Mouse (Mus musculus) brain, embryonic 14.5 days (tissue): ENCODE data around the gene Usp32. TPM values are rescaled to one million over a fixed set of nuclear protein-coding genes. Genes with fewer than 3 reads are reported as not detected.

Experiments used
- DNase-seq: peaks from one replicate; pipeline ENCODE4 v3.0.0-alpha.2; 2011; ENCODE audit warnings: low read depth
- CTCF ChIP-seq: fragments of 200-500 bp; IDR thresholded peaks from 2 replicates; pipeline ENCODE4 v1.5.1; 2012; ENCODE audit warnings: inconsistent platforms, mild to moderate bottlenecking, moderate library complexity, borderline replicate concordance; ENCODE audit not compliant: insufficient read depth, insufficient read length; ENCODE audit errors: extremely low read depth
- POLR2A ChIP-seq: fragments of 200-500 bp; IDR thresholded peaks from 2 replicates; pipeline ENCODE4 v1.6.1; 2012; ENCODE audit warnings: mild to moderate bottlenecking, inconsistent platforms, borderline replicate concordance; ENCODE audit not compliant: poor library complexity, insufficient read depth, insufficient read length, severe bottlenecking; ENCODE audit errors: extremely low read depth
- polyA plus RNA-seq: library from polyadenylated mRNA; depleted of rRNA; stranded (reverse); fragments of >200 nt; gene quantifications from 2 replicates; pipeline ENCODE4 v1.2.3, GENCODE M21; 2012; rRNA removed

Gene Usp32
- 20.5 and 31.9 TPM in 2 replicates for polyA plus RNA-seq

- TF ChIP-seq POLR2A = peak; percentile 66; the same call in 1 of the 2 replicates
- peak; percentile 5; the same call in 1 of the 2 replicates for TF ChIP-seq CTCF
- DNase-seq = peak; percentile 99
Measured at GRCm38 (mm10) chr11:85139581-85140540, at the start of gene Usp32. Gene Usp32, minus strand, starts transcription at chr11:85140161.

DNA sequence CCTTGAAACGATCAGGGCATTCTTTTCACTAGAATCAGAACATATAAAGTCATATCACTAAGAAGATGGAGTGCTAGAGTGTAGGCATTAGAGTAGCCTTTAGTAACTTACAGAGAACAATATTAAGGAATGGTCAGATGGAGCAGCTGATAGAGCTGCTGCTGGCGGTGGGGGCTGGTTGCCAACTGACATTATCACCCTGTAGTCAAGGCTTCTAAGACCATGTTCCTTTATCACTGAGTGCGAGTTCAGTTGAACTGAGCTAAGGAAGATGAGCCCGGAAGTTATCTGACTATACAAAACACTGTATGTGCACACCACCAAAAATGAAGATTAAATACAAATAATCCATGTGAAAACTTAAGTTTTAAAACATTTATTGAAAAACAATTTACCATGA, 49.1 kb upstream of the Usp32 start:
- no peak for DNase-seq
- TF ChIP-seq CTCF = no peak
- no peak for TF ChIP-seq POLR2A

DNA sequence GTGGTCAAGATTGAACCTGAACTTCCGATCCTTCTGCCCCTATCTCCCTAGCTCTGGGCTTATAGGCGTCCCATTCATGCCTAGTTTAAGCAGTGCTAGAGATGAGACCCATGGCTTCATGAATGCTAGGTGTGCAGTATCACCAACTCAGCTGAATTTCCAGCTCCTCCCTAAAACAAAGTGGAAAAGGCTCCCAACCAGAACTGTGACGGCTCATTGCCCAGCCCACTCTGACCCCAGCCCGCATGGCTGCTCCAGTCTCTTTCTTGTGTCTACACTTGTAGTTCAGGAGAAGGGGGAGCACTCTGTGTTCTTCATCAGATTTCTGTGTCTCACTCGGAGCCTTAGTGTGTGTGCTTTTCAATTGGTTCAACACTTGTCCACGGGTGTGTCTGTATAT, 44.9 kb upstream of the Usp32 start:
- no peak for DNase-seq
- TF ChIP-seq POLR2A (no peak), CTCF (no peak)

- peak; percentile 39; the same call in 1 of the 2 replicates for TF ChIP-seq CTCF
- TF ChIP-seq POLR2A = no peak
Measured at GRCm38 (mm10) chr11:85184082-85184481, 44.1 kb upstream of the Usp32 start.

DNA sequence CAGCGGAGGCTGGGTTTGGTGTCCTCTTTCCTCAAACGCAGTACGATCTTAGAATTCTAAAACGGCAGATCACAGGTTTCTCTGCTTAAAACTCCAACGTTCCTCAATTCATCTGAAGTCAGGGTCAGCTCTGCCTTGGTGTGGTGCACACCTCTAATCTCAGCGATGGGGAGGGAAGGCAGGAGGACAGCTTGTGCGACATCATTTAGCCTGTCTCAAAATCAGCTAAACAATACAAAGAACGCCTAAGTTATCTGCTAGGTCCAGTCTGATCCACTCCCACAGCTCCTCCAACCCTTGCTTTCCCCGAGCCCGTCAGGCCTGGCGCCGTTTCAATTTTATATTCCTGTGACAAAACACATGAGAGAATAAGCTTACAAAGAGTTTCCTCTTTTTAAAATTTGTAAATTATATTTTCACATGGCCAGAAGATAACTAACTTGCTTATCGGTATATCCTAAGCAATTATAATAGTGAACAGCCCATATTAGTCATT, 43.4 kb upstream of the Usp32 start:
- DNase-seq = no peak
- TF ChIP-seq POLR2A (no peak), CTCF (no peak)

More at GRCm38 (mm10) chr11:85184082-85184481, 44.1 kb upstream of the Usp32 start:
- peak; percentile 47 for DNase-seq

DNA sequence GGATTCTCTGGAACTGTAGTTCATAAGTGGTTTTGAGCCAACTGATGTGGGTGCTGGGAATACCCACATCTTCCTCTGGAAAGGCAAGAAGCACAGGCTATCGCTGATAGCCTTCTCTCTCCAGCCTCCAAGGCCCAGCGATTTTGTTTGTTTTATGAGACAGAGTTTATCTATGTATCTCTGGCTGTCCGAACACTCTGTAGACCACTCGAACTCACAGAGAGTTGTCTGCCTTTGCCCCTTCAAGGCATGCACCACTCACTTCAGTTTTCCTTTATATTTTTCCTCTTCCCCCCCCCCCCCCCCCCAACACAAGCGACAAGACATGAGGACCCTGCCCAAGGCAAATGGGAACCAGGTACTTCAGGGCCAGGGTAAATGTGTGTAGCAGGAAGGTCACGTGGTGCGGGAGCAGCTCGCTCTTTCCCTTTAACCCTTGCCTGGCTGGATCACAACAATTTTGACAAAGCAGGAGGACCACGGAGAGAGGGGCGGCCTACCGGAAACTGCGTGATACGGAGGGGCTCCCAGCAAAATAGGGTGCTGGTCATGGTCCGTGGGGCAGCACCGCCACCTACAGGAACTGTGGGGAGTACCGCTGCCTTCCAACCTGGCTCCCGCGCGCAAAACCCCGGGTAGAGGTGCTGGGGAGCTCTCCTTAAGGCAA, 42.8 kb upstream of the Usp32 start:
- peak; percentile 85 for TF ChIP-seq CTCF
- no peak for TF ChIP-seq POLR2A
- peak; percentile 96 for DNase-seq

DNA sequence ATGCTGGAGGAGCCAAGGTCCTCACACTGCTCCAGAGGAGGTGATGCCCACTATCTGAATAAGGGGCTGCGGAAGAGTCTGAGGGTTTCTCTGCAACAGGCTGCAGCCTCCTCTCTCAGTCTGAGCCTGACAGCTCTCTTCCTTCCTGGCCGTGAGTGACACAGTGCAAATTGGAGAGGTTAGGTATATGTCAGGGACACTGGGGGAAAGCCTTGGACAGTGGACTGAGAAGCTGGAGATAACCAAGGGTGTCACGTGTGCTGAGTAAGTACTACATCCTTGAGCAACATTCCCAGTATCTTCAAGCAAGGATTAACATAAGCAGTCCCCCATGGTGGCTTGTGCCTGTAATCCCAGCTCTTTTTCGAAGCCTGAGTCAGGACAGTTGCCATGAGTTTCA, 38.5 kb upstream of the Usp32 start:
- no peak for DNase-seq
- TF ChIP-seq POLR2A = no peak
- TF ChIP-seq CTCF = no peak

DNA sequence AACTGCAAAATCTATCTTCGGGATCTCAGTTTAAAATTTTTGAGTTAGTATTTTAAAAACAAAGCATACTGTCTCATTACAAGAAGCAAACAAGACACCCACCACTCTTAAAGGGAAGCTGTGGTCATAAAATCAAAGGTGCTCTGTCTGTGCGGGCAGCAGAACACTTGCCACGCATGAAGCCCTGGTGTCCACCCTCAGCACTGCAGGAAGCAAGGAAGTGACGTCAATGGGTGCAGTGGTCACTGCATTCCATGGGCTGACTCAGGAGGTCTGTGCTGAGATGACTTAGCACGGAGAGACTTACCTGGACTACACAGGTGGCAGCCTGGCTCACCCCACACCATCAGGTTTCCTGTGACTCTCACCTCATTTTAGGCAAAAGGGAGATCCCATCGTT, 37.8 kb upstream of the Usp32 start:
- TF ChIP-seq CTCF (no peak), POLR2A (no peak)
- no peak for DNase-seq

GRCm38 (mm10) chr11:85175941-85176340, 36.0 kb upstream of the Usp32 start:
- no peak for TF ChIP-seq CTCF
- TF ChIP-seq POLR2A = no peak
- DNase-seq = no peak

DNA sequence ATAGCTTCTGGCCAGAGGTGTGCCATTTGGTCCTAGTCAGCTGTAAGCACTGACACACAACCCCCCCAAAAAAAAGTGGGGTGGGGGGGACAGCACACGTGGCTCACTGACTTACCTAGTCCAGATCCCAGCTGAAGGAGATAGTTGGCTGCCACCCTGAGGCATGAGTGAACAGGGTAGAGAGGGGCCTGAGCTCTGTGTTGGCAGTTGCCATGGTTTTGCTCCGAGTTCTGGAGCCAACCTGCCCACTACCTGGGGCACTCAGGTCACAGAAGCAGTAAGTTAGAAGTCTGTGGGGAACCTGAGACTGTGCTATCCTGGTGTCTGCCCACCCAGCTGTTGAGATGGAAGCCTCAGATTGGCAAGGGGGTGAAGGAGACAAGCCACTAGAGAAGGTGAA, 30.9 kb upstream of the Usp32 start:
- TF ChIP-seq POLR2A = no peak
- no peak for TF ChIP-seq CTCF
- no peak for DNase-seq

DNA sequence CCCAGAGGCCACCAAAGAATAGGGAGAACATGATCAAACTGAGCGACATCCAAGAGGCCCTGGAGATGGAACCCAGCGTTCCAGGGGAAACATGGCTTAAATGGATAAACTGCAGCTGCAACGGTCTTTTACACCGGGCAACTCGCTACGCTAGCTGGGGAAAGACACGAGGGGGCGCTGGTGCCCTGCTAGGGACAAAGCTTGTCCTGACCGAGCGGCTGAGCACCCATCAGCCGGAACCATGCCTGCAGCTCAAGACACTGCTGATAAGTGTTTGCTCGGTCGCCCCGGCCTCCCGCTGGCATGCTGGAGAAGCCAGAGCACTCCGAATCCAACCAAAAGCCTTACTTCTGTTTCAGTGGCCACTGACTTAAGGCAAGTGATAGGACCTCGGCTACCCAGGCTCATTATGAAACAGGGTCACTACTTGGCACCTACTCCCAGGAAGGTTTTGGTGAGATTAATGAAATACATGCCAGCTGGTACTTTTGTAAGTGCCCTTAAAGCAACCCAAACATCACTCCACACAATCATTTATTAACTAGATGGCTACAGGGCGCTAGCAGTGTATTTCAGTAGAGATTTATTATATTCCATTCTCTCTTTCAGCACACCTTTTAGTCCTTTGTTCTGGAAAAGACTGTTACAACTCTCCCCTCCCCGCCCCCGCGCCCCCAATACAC, 30.2 kb upstream of the Usp32 start, which contains the start of gene 1700125H20Rik:
Gene 1700125H20Rik (plus strand): TSS at position 347 of the 683 bp plus-strand sequence.
- peak; percentile 94 for DNase-seq
- TF ChIP-seq CTCF (peak; percentile 95), POLR2A (no peak)
